Mouse (Mus musculus) brain, embryonic 14.5 days (tissue): ENCODE measurements around the gene Slc25a45. TPM values are rescaled to one million over a fixed set of nuclear protein-coding genes. Genes with fewer than 3 reads are reported as not detected.
A peak's percentile ranks its signal among the peaks of the same experiment; 100 is the strongest.

ENCODE experiments used
- DNase-seq: peaks from one replicate; pipeline ENCODE4 v3.0.0-alpha.2; 2011; ENCODE audit warnings: low read depth
- CTCF ChIP-seq: fragments of 200-500 bp; IDR thresholded peaks from 2 replicates; pipeline ENCODE4 v1.5.1; 2012; ENCODE audit warnings: inconsistent platforms, mild to moderate bottlenecking, moderate library complexity, borderline replicate concordance; ENCODE audit not compliant: insufficient read depth, insufficient read length; ENCODE audit errors: extremely low read depth
- POLR2A ChIP-seq: fragments of 200-500 bp; IDR thresholded peaks from 2 replicates; pipeline ENCODE4 v1.6.1; 2012; ENCODE audit warnings: mild to moderate bottlenecking, inconsistent platforms, borderline replicate concordance; ENCODE audit not compliant: poor library complexity, insufficient read depth, insufficient read length, severe bottlenecking; ENCODE audit errors: extremely low read depth
- polyA plus RNA-seq: library from polyadenylated mRNA; depleted of rRNA; stranded (reverse); fragments of >200 nt; gene quantifications from 2 replicates; pipeline ENCODE4 v1.2.3, GENCODE M21; 2012

Gene Slc25a45
- polyA plus RNA-seq, 1 experiment: 2.6 TPM

GRCm38 (mm10) chr19:5912103-5913006 lies 34.7 kb downstream of the Slc25a45 start:
- TF ChIP-seq POLR2A: peak; percentile 67; the same call in 1 of the 2 replicates
- TF ChIP-seq CTCF: no peak

GRCm38 (mm10) chr19:5913007-5913719 lies 35.6 kb downstream of the Slc25a45 start, which contains the start of gene Dpf2:
Dpf2 (minus strand) TSS chr19:5913010.
- TF ChIP-seq POLR2A (no peak), CTCF (no peak)
- no peak for DNase-seq

More at GRCm38 (mm10) chr19:5912103-5913006, 34.7 kb downstream of the Slc25a45 start:
- peak; percentile 100 for DNase-seq

- peak; percentile 27 for DNase-seq
- TF ChIP-seq CTCF (no peak), POLR2A (no peak)
Measured at GRCm38 (mm10) chr19:5921715-5922114, 44.1 kb downstream of the Slc25a45 start.

- DNase-seq: no peak
- TF ChIP-seq POLR2A: no peak
- no peak for TF ChIP-seq CTCF
Measured at GRCm38 (mm10) chr19:5922119-5922942, 44.7 kb downstream of the Slc25a45 start.

GRCm38 (mm10) chr19:5922963-5923362 lies 45.4 kb downstream of the Slc25a45 start:
- no peak for DNase-seq
- TF ChIP-seq CTCF: no peak
- TF ChIP-seq POLR2A: no peak

- TF ChIP-seq CTCF (peak; percentile 89), POLR2A (no peak)
- DNase-seq: peak; percentile 95
Measured at GRCm38 (mm10) chr19:5923990-5924712, 46.5 kb downstream of the Slc25a45 start.

- peak; percentile 97 for DNase-seq
- peak; percentile 20; the same call in 1 of the 2 replicates for TF ChIP-seq POLR2A
- TF ChIP-seq CTCF: no peak
Measured at GRCm38 (mm10) chr19:5924713-5925093, 47.1 kb downstream of the Slc25a45 start, which contains the start of gene Cdc42ep2. Cdc42ep2 (minus strand) TSS chr19:5924816.

- peak; percentile 11 for DNase-seq
- TF ChIP-seq POLR2A (no peak), CTCF (no peak)
Measured at GRCm38 (mm10) chr19:5925311-5925855, 47.8 kb downstream of the Slc25a45 start.

GRCm38 (mm10) chr19:5927026-5927425 lies 49.4 kb downstream of the Slc25a45 start:
- DNase-seq: peak; percentile 11

GRCm38 (mm10) chr19:5927532-5927931 lies 49.9 kb downstream of the Slc25a45 start:
- DNase-seq: no peak
- TF ChIP-seq CTCF (no peak), POLR2A (no peak)

More at GRCm38 (mm10) chr19:5927026-5927425, 49.4 kb downstream of the Slc25a45 start:
- no peak for TF ChIP-seq CTCF
- no peak for TF ChIP-seq POLR2A

GRCm38 (mm10) chr19:5928104-5928503 lies 50.5 kb downstream of the Slc25a45 start:
- TF ChIP-seq POLR2A: no peak
- no peak for DNase-seq
